Mouse (Mus musculus): ENCODE results near the gene Pgc. TPM values are rescaled to one million over a fixed set of nuclear protein-coding genes. Genes with fewer than 3 reads are reported as not detected.

Gene Pgc
- polyA plus RNA-seq, 1 experiment = not detected

DNA sequence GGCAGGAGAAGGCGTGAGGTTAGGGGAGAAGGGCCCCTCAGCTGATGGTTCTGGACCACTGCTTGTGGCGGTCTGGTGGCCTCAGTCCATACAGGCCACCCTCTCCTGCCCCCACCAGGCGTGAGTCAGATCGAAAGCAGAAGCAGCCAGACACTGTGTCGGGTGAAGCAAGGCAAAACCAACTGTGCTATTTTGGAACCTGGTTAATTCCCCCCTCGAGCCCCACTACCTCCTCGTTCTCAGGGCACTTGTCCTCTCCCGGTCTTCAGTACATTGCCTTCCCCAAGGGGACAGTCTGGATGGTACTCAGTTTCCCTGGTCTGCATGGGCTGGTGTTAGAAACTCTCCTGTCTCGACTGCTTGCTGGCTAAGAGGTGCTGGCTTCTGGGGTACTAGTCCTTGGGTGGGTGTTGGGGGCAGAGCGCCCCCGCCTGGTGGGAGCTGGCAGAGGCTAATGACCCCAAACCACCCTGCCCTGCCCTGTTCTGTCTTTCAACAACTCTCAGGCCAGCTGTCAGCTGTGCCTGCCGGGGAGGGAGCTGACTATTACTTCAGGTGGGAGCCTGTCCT is 42.1 kb downstream of the Pgc start:
- Histone ChIP-seq H3K4me3 (ENCODE audit: insufficient read depth, low read length) (no peak overlapping the region), H3K27ac (ENCODE audit: insufficient read depth, low read length) (peak overlapping the region; percentile 51), H3K4me1 (ENCODE audit: control insufficient read depth, insufficient read depth, low read length) (no peaks in the 10 kb centered on the region; the same call in 1 of the 2 replicates)
- TF ChIP-seq CTCF (IDR thresholded peaks at IDR 0.05; ENCODE audit: extremely low read depth, insufficient read depth, low read length) (0 out of 2 replicates have a peak, but pooled peaks have one; percentile 14), POLR2A (IDR thresholded peaks at IDR 0.05; ENCODE audit: extremely low read depth, insufficient read depth, low read length) (no peak)

DNA sequence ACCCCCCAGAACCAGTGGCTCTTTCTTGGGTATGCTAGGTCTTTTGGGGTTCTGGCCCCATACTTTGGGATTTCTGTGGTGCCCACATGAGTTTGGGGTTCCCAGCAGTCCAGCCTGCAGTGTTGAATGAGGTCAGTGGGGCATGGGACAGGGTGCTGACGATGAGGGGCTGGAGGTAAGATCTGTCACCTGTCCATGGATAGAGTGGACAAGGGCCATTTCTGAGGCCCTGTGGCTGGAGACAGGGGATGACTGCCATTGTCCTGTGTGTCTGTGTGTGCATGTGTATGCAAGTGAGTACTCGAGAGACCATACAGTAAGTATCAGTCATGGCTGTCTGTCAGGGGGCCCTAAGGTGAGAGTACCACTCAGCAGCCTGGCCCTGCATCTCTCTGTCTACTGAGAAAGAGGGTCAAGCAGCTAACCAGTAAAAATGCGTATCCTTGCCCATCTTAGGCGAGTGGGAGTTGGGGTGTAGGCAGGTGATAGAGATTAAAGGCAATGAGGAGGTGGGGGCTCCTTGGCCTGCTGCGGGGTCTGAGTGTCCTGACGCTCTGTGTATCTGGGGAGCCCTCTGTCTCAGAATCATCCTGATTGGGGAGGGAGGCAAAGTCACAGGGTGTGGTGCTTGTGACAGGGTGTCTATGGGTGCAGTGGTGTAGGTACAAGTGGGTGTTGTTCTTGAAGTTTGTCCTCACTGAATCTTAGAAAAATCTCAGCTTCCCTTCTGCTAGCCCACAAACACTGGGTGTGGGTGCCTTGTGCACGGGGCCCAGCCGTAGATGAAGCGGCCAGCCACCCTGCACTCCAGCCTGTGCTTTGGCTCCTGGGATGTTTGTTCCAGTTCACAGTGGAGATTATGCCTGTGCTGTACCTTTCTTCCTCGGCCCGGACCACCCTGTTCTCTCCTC is 43.0 kb downstream of the Pgc start:
- Histone ChIP-seq H3K27ac (ENCODE audit: insufficient read depth, low read length) (peak overlapping the region; percentile 51; the same call in 1 of the 2 replicates), H3K4me1 (ENCODE audit: control insufficient read depth, insufficient read depth, low read length) (no peaks in the 10 kb centered on the region; the same call in 1 of the 2 replicates), H3K4me3 (ENCODE audit: insufficient read depth, low read length) (no peak overlapping the region)
- TF ChIP-seq POLR2A (IDR thresholded peaks at IDR 0.05; ENCODE audit: extremely low read depth, insufficient read depth, low read length) (no peak), CTCF (IDR thresholded peaks at IDR 0.05; ENCODE audit: extremely low read depth, insufficient read depth, low read length) (no peak)

DNA sequence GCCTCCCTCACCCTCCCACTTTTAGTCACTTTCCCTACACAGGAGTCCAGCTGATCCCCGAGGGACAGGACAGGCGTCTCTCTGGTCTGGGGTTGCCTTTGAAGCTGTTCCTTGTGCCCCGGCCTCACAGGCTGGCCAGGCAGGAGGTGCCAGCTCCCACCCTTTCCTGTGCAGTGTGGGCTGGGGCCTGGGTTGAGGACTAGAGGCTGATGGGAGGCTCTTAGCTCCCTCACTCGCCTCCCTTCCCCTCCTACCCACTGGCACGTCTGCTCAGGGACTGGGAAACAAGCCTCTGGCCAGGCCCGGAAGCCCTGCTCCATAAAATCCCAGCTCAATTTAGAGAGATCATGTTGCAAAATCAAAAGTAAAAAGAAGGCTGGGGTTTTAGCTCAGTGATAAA is 47.0 kb downstream of the Pgc start:
- Histone ChIP-seq H3K27ac (ENCODE audit: insufficient read depth, low read length) (no peak overlapping the region), H3K4me1 (ENCODE audit: control insufficient read depth, insufficient read depth, low read length) (no peaks in the 10 kb centered on the region; the same call in 1 of the 2 replicates), H3K4me3 (ENCODE audit: insufficient read depth, low read length) (no peak overlapping the region)
- no peak for TF ChIP-seq POLR2A (IDR thresholded peaks at IDR 0.05; ENCODE audit: extremely low read depth, insufficient read depth, low read length)
- no peak for TF ChIP-seq CTCF (IDR thresholded peaks at IDR 0.05; ENCODE audit: extremely low read depth, insufficient read depth, low read length)

DNA sequence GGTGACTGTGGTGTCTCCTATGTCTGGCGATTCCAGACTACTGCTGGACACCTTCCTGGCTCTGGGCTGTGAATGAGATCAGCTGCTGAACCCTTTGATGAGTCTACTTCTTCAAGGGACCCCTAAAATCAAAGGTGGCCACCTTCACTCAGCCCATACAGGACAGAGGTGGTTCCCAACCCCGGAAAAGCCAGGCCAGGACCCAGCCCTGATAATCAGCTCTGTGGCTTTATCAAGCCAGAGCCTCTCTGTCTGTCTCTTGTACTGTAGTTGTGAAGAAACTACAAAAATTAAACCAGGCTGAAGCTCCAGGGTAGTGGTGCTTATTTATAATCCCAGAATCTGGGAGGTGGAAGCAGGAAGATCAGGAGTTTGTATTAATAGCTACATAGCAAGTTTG is 50.5 kb downstream of the Pgc start:
- H3K4me1 ChIP-seq (ENCODE audit: control insufficient read depth, insufficient read depth, low read length) = 0 out of 2 replicates have a peak, but pooled peaks cover 2% of the 10 kb centered on the region

GRCm38 (mm10) chr17:47780470-47780869 is 53.8 kb downstream of the Pgc start:
- TF ChIP-seq CTCF (IDR thresholded peaks at IDR 0.05; ENCODE audit: extremely low read depth, insufficient read depth, low read length) (no peak), POLR2A (IDR thresholded peaks at IDR 0.05; ENCODE audit: extremely low read depth, insufficient read depth, low read length) (no peak)
- Histone ChIP-seq H3K27ac (ENCODE audit: insufficient read depth, low read length) (no peak overlapping the region), H3K4me3 (ENCODE audit: insufficient read depth, low read length) (no peak overlapping the region), H3K4me1 (ENCODE audit: control insufficient read depth, insufficient read depth, low read length) (0 out of 2 replicates have a peak, but pooled peaks cover 2% of the 10 kb centered on the region)

More for the DNA sequence above, 50.5 kb downstream of the Pgc start:
- TF ChIP-seq POLR2A (IDR thresholded peaks at IDR 0.05; ENCODE audit: extremely low read depth, insufficient read depth, low read length) (no peak), CTCF (IDR thresholded peaks at IDR 0.05; ENCODE audit: extremely low read depth, insufficient read depth, low read length) (no peak)
- H3K4me3 ChIP-seq (ENCODE audit: insufficient read depth, low read length) = no peak overlapping the region
- H3K27ac ChIP-seq (ENCODE audit: insufficient read depth, low read length) = no peak overlapping the region

DNA sequence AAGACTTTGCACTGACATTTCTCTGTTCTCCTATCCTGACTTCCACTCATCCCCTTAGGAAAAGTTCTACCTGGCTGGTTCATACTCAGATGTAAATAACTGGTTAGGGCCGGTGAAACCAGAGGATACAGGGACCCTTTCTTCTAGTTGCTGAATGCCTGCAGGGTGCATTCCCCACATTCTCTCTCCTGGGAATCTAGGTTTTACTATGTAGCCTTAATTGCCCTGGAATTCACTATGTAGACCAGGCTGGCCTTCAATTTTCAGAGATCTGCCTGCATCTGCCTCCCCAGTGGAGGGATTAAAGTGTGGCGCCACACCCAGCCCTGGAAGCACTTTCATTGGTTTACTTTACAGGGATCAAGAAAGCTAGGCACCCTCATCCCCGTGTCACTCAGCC is 55.8 kb downstream of the Pgc start:
- no peak overlapping the region for H3K4me3 ChIP-seq (ENCODE audit: insufficient read depth, low read length)
- TF ChIP-seq CTCF (IDR thresholded peaks at IDR 0.05; ENCODE audit: extremely low read depth, insufficient read depth, low read length) (no peak), POLR2A (IDR thresholded peaks at IDR 0.05; ENCODE audit: extremely low read depth, insufficient read depth, low read length) (no peak)
- no peak overlapping the region for H3K27ac ChIP-seq (ENCODE audit: insufficient read depth, low read length)
- 0 out of 2 replicates have a peak, but pooled peaks cover 2% of the 10 kb centered on the region for H3K4me1 ChIP-seq (ENCODE audit: control insufficient read depth, insufficient read depth, low read length)

- Histone ChIP-seq H3K27ac (ENCODE audit: insufficient read depth, low read length) (0 out of 2 replicates have a peak overlapping the region, but pooled peaks have one; percentile 40), H3K4me3 (ENCODE audit: insufficient read depth, low read length) (no peak overlapping the region), H3K4me1 (ENCODE audit: control insufficient read depth, insufficient read depth, low read length) (0 out of 2 replicates have a peak, but pooled peaks cover 2% of the 10 kb centered on the region)
- no peak for TF ChIP-seq CTCF (IDR thresholded peaks at IDR 0.05; ENCODE audit: extremely low read depth, insufficient read depth, low read length)
- TF ChIP-seq POLR2A (IDR thresholded peaks at IDR 0.05; ENCODE audit: extremely low read depth, insufficient read depth, low read length) = no peak
These were observed 57.0 kb downstream of the Pgc start for GRCm38 (mm10) chr17:47783445-47784223.

Other genes starting within 250 kb of the Pgc start
- 25.9 and 28.0 TPM in 2 replicates for gene Taf8, start 224.6 kb upstream of the Pgc start, polyA plus RNA-seq (2012; rRNA removed)
- gene Ccnd3, start 221.8 kb upstream of the Pgc start, polyA plus RNA-seq (2012; rRNA removed) = 31.3 and 32.5 TPM in 2 replicates
- gene Bysl, start 115.3 kb upstream of the Pgc start, polyA plus RNA-seq (2012; rRNA removed) = 17.0 and 17.6 TPM in 2 replicates
- 32.6 and 34.0 TPM in 2 replicates for gene Med20, start 115.3 kb upstream of the Pgc start, polyA plus RNA-seq (2012; rRNA removed)
- gene Gm20517, start 115.3 kb upstream of the Pgc start, polyA plus RNA-seq (2012; rRNA removed) = 1.9 and 2.9 TPM in 2 replicates
- 12.4 and 12.5 TPM in 2 replicates for gene Usp49, start 96.2 kb upstream of the Pgc start, polyA plus RNA-seq (2012; rRNA removed)
- 164 and 167 TPM in 2 replicates for gene Tomm6, start 38.5 kb upstream of the Pgc start, polyA plus RNA-seq (2012; rRNA removed)
- 35.9 and 40.2 TPM in 2 replicates for gene Frs3, start 37.8 kb upstream of the Pgc start, polyA plus RNA-seq (2012; rRNA removed)
- 5.8 and 6.7 TPM in 2 replicates for gene Gm21981, start 32.4 kb upstream of the Pgc start, polyA plus RNA-seq (2012; rRNA removed)
- gene Prickle4, start 32.1 kb upstream of the Pgc start, polyA plus RNA-seq (2012; rRNA removed) = 0.59 and 1.3 TPM in 2 replicates
- gene Tfeb, start 10.2 kb downstream of the Pgc start, polyA plus RNA-seq (2012; rRNA removed) = 11.1 and 11.4 TPM in 2 replicates
- 1.5 and 2.1 TPM in 2 replicates for gene Mdfi, start 107.8 kb downstream of the Pgc start, polyA plus RNA-seq (2012; rRNA removed)
- gene Foxp4, start 197.8 kb downstream of the Pgc start, polyA plus RNA-seq (2012; rRNA removed) = 44.5 and 48.1 TPM in 2 replicates

Data from cortical plate, adult 2 months (tissue).